Mouse (Mus musculus): ENCODE data around the gene Amelx. TPM values are rescaled to one million over a fixed set of nuclear protein-coding genes. Genes with fewer than 3 reads are reported as not detected.

The Amelx gene
- polyA plus RNA-seq (2012; rRNA removed): not detected in 2 replicates

DNA sequence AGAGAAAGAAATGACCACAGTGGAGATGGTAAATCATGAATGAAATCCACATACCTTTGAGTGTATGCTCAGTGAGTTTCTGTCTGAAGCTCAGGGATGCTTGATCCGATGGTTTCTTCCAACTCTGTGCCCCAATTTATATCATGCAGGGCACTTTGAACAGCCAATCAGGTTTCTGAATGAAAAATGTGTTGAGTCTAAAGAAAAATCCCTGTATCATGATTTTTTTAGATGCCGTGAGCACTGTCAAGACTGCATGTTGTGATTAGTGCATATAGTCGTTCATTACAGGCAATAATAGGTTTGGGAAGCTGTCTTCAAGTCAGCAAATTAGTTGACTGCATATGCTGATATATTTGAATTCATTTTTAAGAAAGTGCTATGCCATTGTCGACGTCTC lies at the start of gene Amelx:
Gene Amelx (minus strand): TSS at position 101 of the 400 bp plus-strand sequence.
- no peak for DNase-seq (ENCODE audit: low read depth)

GRCm38 (mm10) chrX:169222357-169223062 lies 35.5 kb upstream of the Amelx start:
- DNase-seq (ENCODE audit: low read depth): peak; percentile 3

GRCm38 (mm10) chrX:169220064-169220463 lies 33.1 kb upstream of the Amelx start:
- DNase-seq (ENCODE audit: low read depth): no peak

DNA sequence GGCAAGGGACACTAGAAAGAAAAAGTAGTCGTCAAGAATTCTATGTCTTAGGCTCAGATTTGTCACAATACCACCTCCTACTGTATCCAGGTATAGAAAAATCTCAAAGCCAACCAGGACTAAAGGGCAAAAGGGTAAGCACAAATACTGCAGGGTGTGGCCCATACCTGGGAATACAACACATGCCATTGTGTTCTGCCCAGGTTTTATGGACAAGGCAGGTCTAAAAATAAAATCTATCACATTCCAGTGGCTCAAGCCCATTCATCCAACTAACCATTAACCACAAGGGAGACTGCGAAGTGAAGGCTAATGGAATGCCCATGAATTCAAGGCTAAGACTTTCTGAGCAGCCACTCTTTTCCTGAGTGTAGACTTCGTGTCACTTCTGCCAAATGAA lies 23.0 kb upstream of the Amelx start:
- DNase-seq (ENCODE audit: low read depth): no peak

GRCm38 (mm10) chrX:169178634-169179033 lies 8.4 kb downstream of the Amelx start:
- DNase-seq (ENCODE audit: low read depth): no peak

- no peak for DNase-seq (ENCODE audit: low read depth)
Observed at GRCm38 (mm10) chrX:169173796-169174195, 13.2 kb downstream of the Amelx start.

DNA sequence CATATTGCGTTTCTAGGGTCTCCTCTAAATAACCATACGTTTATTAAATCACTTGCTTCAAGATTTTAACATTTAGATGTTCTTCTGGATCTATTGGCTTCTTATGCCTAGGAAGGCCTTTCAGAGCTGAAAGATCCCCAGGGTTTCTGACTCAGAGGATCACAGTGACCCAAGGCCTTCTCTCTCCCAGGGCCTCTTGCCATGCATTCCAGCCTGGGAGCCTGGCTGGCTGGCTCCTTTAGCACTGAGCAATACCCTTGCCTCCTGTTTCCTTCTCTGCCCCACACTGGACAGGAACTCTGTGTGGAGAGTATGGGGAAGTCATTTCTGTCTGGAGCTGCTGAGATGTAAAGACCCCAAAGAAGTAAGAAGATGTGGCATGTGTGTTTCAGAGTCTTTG lies 16.0 kb downstream of the Amelx start:
- no peak for DNase-seq (ENCODE audit: low read depth)

GRCm38 (mm10) chrX:169158385-169158784 lies 28.6 kb downstream of the Amelx start:
- no peak for DNase-seq (ENCODE audit: low read depth)

GRCm38 (mm10) chrX:169153805-169154204 lies 33.2 kb downstream of the Amelx start:
- no peak for DNase-seq (ENCODE audit: low read depth)

DNA sequence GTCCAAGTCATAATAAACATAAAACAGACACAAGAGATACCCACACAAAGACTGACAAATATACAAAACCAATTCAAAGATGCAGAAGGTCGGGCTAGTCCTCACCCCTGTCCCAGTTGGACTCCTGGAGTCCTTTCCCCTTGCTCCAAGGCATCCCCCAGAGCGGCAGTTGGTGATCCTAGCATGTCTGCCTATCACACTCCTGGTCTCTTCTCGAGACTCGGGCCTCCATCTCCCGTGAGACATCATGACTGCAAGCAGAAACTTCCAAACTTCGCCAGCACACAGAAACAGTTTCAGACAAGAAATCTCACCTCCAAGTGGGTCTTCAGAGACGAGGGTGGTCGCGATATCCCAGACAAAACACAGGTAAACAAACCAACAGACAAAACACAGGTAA lies 46.5 kb downstream of the Amelx start:
- DNase-seq (ENCODE audit: low read depth): no peak

DNA sequence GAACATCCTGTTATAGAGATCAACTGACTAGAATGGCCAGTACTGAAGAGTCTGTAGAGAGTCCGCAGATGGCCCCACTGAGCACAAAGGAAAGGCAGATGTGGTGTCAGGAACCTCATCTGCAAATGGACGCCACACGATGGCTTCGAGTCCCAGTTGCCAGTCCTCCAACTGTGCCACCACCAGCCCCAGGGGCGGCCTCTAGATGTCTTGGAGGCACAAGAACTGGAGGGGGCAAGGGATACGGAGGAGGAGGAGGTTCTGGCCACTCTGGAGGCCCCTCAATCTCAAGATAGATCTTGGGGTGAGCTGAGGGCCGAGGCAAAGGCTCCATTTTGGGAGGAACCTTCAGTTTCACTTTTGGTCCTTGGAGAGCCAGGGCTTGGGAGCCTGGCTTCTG lies 47.2 kb downstream of the Amelx start:
- no peak for DNase-seq (ENCODE audit: low read depth)

Other genes with a start within 250 kb of the Amelx start
- 7.4 TPM in 2 replicates for gene Hccs, start 133.2 kb upstream of the Amelx start, polyA plus RNA-seq (2012; rRNA removed)

Data from gonadal fat pad, adult 2 months (tissue).